Mouse (Mus musculus) spleen, adult 2 months (tissue): ENCODE results near the gene Sf3b3. TPM values are rescaled to one million over a fixed set of nuclear protein-coding genes. Genes with fewer than 3 reads are reported as not detected.

Source experiments
- DNase-seq, 2 experiments: peaks; one replicate each; pipeline versions ENCODE4 v3.0.0 to v3.0.0-alpha.2; 2012 to 2021; ENCODE audit warnings: low spot score in 2 of 2, low read depth in 1 of 2
- H3K27ac ChIP-seq: fragments of 200-500 bp; 2 replicates; pipeline ENCODE4 v1.5.1; 2012; ENCODE audit warnings: low read length, inconsistent platforms; ENCODE audit not compliant: insufficient read depth
- H3K27me3 ChIP-seq: fragments of 200-500 bp; 2 replicates; pipeline ENCODE4 v1.6.1; 2012; ENCODE audit warnings: mild to moderate bottlenecking, moderate library complexity, low read length, inconsistent platforms; ENCODE audit not compliant: control insufficient read depth, insufficient read depth
- H3K36me3 ChIP-seq: fragments of 200-500 bp; 2 replicates; pipeline ENCODE4 v1.6.1; 2012; ENCODE audit warnings: mild to moderate bottlenecking, low read length, inconsistent platforms; ENCODE audit not compliant: control insufficient read depth, insufficient read depth
- H3K4me1 ChIP-seq: fragments of 200-500 bp; 2 replicates; pipeline ENCODE4 v1.6.1; 2011; ENCODE audit warnings: inconsistent platforms; ENCODE audit not compliant: control insufficient read depth, insufficient read depth, insufficient read length
- H3K4me3 ChIP-seq: fragments of 200-500 bp; 2 replicates; pipeline ENCODE4 v1.5.1; 2011; ENCODE audit warnings: mild to moderate bottlenecking, inconsistent platforms; ENCODE audit not compliant: insufficient read depth, insufficient read length; ENCODE audit errors: extremely low read depth
- CTCF ChIP-seq: fragments of 200-500 bp; IDR thresholded peaks from 2 replicates; pipeline ENCODE4 v1.5.1; 2011; ENCODE audit warnings: mild to moderate bottlenecking, inconsistent platforms; ENCODE audit not compliant: insufficient read depth, insufficient read length, insufficient replicate concordance; ENCODE audit errors: extremely low read depth
- POLR2A ChIP-seq: fragments of 200-500 bp; IDR thresholded peaks from 2 replicates; pipeline ENCODE4 v1.6.1; 2011; ENCODE audit warnings: low read depth, low read length, inconsistent platforms
- WGBS: fragments of 180-500 bp; shearing (Covaris S2); methylation state at CpG from one replicate; pipeline ENCODE4 v1.1.7; 2018; 5-methylcytosine and 5-hydroxymethylcytosine counted together
- polyA plus RNA-seq: library from polyadenylated mRNA; depleted of rRNA; stranded (reverse); fragments of >200 nt; gene quantifications from 2 replicates; pipeline ENCODE4 v1.2.3, GENCODE M21; 2012; rRNA removed

The Sf3b3 gene
- 30.5 and 31.0 TPM in 2 replicates for polyA plus RNA-seq

DNA sequence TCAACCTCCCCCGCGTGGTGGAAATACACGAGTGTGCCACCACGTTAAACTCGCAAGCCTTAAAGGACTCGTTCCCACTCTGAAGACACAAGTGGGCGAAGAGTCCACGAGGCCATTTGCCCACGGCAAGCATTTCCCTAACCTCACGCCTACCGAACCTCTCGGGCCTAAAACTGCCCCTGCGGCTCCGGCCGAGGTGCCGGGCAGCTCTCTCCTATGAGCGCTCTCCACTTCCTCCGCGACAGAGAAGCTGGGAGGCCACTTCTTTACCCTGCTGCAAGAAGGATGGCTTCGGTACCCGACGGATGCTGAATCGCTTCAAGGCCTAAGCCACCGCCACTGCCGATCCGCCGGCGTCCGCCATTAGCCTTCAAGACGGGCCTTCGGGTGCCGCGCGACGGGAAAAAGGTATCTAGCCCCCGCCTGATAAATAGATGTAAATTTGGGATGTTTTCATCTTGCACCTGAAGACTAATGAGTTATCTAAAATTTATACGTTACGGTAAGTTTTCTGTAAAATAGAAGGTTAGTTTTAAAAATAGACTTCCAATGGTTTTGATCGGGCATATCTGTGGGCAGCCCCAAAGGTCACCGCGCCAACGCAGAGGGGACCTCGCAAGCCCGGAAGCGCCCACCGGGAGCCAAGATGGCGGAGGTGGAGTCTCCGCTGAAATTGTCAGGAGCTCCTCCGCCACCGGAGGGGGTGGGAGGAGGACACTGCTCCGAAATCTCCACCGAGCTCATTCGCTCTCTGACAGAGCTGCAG is at the start of gene Sf3b3, which contains the start of gene Cog4:
Gene Sf3b3 (minus strand): TSS at position 383 of the 766 bp plus-strand sequence.
Gene Cog4 (plus strand): TSS at position 196 of the 766 bp plus-strand sequence.
- peak within 1 kb of the TSS; percentile 97 for H3K4me3 ChIP-seq
- H3K27me3 ChIP-seq = no peaks in the 10 kb centered on the region
- WGBS = under 1% methylated on average over 53 of the region's 53 CpGs
- H3K36me3 ChIP-seq = peaks cover 32% of the 10 kb centered on the region
- TF ChIP-seq POLR2A (peak; percentile 84), CTCF (no peak)
- H3K4me1 ChIP-seq = peaks cover 5% of the 10 kb centered on the region; the same call in 1 of the 2 replicates
- peak; percentile 79 to 83 for DNase-seq
- peak within 1 kb of the TSS; percentile 77 for H3K27ac ChIP-seq

GRCm38 (mm10) chr8:110895812-110896211 is 49.2 kb upstream of the Sf3b3 start:
- TF ChIP-seq CTCF (no peak), POLR2A (no peak)
- 96% methylated on average over 13 of the region's 13 CpGs for WGBS
- no peak overlapping the region for H3K4me3 ChIP-seq
- no peak for DNase-seq
- H3K36me3 ChIP-seq = peaks cover 5% of the 10 kb centered on the region; the same call in 1 of the 2 replicates
- H3K27ac ChIP-seq = no peak overlapping the region
- no peaks in the 10 kb centered on the region for H3K4me1 ChIP-seq
- H3K27me3 ChIP-seq = no peaks in the 10 kb centered on the region

GRCm38 (mm10) chr8:110895254-110895653 is 48.7 kb upstream of the Sf3b3 start:
- Histone ChIP-seq H3K4me3 (no peak overlapping the region), H3K4me1 (no peaks in the 10 kb centered on the region), H3K27ac (no peak overlapping the region), H3K27me3 (no peaks in the 10 kb centered on the region), H3K36me3 (peaks cover 6% of the 10 kb centered on the region; the same call in 1 of the 2 replicates)
- 86% methylated on average over 8 of the region's 9 CpGs for WGBS
- TF ChIP-seq POLR2A (no peak), CTCF (no peak)
- no peak for DNase-seq

DNA sequence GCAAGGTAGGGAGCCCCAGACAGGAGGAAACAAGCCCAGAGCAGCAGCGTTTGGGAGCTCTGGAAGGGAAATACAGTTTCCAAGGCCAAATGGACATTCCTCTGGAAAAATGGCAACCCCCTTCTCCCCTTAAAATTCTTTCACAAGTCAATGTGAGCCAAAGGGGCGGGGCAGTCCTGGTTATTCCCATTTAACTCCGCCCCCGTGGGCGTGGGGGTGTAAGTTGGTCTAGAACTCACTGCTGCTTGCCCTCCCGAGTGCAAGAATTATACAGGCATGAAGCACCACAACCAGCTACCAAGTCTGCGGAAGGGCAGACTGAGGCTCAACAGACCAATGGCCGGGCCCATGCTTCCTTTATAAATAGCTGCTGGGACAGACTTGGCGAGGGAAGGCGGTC is 48.3 kb upstream of the Sf3b3 start:
- TF ChIP-seq POLR2A (no peak), CTCF (no peak)
- no peak for DNase-seq
- Histone ChIP-seq H3K4me1 (no peaks in the 10 kb centered on the region), H3K27me3 (no peaks in the 10 kb centered on the region), H3K36me3 (peaks cover 10% of the 10 kb centered on the region; the same call in 1 of the 2 replicates), H3K4me3 (no peak overlapping the region), H3K27ac (no peak overlapping the region)
- 88% methylated on average over 10 of the region's 10 CpGs for WGBS

DNA sequence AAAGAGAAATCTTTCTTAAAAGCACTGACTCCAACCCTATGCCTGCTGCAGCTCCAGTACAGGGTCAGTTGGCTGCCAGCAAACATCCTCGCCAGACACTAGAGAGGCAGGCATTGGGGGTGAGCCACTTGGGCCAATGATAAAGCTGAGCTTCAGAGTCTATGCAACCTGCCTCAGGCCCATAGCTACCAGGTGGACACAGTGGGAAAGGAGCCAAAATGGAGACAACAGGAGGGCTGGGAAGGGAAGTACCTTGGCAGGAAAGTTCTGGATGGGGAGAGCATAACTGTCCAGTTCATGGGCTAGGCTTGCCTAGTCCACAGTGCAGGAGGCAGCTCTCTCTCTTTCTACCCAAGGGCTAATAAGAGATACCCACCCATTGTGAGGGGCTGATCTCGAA is 46.3 kb upstream of the Sf3b3 start:
- TF ChIP-seq CTCF (no peak), POLR2A (no peak)
- WGBS = 100% methylated on average over 2 of the region's 2 CpGs
- peaks cover 12% of the 10 kb centered on the region for H3K36me3 ChIP-seq

DNA sequence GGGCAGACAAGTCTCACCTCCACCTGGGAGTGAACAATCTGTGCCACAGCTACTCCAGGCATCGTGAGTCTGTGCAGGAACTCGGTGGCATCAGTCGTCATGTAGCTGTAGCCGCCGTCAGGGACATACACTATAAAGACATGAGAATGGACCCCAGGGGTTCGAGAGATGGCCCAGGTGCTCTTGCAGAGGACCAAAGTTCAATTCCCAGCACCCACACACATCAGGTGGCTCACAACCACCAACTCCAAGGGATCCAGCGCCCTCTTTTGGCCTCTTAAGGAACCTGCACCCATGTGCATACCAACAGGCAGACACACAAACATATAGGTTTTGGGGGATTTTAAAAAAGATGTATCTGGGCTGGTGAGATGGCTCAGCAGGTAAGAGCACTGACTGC is 45.5 kb upstream of the Sf3b3 start:
- no peak for DNase-seq
- H3K36me3 ChIP-seq = peaks cover 16% of the 10 kb centered on the region
- 93% methylated on average over 7 of the region's 7 CpGs for WGBS

More for the DNA sequence above, 46.3 kb upstream of the Sf3b3 start:
- no peaks in the 10 kb centered on the region for H3K27me3 ChIP-seq
- no peak overlapping the region for H3K27ac ChIP-seq
- H3K4me3 ChIP-seq = no peak overlapping the region
- no peaks in the 10 kb centered on the region for H3K4me1 ChIP-seq
- DNase-seq = no peak

More for the DNA sequence above, 45.5 kb upstream of the Sf3b3 start:
- no peak for TF ChIP-seq CTCF
- no peak for TF ChIP-seq POLR2A
- Histone ChIP-seq H3K4me3 (no peak overlapping the region), H3K4me1 (no peaks in the 10 kb centered on the region), H3K27ac (no peak overlapping the region), H3K27me3 (no peaks in the 10 kb centered on the region)
